Mouse (Mus musculus) CH12.LX (cell line): ENCODE measurements around the gene Ldlr. TPM values are rescaled to one million over a fixed set of nuclear protein-coding genes. Genes with fewer than 3 reads are reported as not detected.

ENCODE experiments used
- DNase-seq: peaks from one replicate; pipeline ENCODE4 v3.0.0-alpha.2; 2013; ENCODE audit errors: extremely low read depth
- H3K27ac ChIP-seq: 2 replicates; pipeline ENCODE4 v1.5.1; 2012; ENCODE audit warnings: low read depth, mild to moderate bottlenecking, control low read depth, moderate library complexity; ENCODE audit not compliant: insufficient read depth
- H3K27me3 ChIP-seq: replicated peaks from 2 replicates; pipeline ENCODE3; 2012; ENCODE audit warnings: inconsistent platforms
- H3K36me3 ChIP-seq, 2 experiments: replicated peaks in 1 of 2; 2 replicates each; pipeline versions ENCODE3 to v1.6.1; 2012; ENCODE audit warnings: inconsistent platforms in 1 of 2, low read length in 1 of 2, mild to moderate bottlenecking in 1 of 2, mixed read lengths in 1 of 2, moderate library complexity in 1 of 2; ENCODE audit not compliant: control insufficient read depth in 1 of 2, insufficient read depth in 1 of 2
- H3K4me1 ChIP-seq, 2 experiments: 2 replicates each; pipeline ENCODE4 v1.6.1; 2012; ENCODE audit warnings: inconsistent platforms in 1 of 2, moderate library complexity in 1 of 2; ENCODE audit not compliant: insufficient read depth in 2 of 2, control insufficient read depth in 1 of 2
- H3K4me2 ChIP-seq: 2 replicates; pipeline ENCODE4 v1.6.1; 2012; ENCODE audit warnings: low read depth, mild to moderate bottlenecking, control low read depth; ENCODE audit not compliant: poor library complexity, insufficient read depth, severe bottlenecking
- H3K4me3 ChIP-seq, 3 experiments: fragments of 150-350 bp in 1 of 3; sonication (generic) in 1 of 3; replicated peaks in 1 of 3; 2 replicates each; pipeline versions ENCODE3 to v1.5.1; 2011 to 2012; ENCODE audit warnings: low read depth in 2 of 3, low read length in 2 of 3, mild to moderate bottlenecking in 2 of 3, moderate library complexity in 2 of 3, control low read depth in 1 of 3, improper control_type of control experiment in 1 of 3, inconsistent platforms in 1 of 3, mixed read lengths in 1 of 3; ENCODE audit not compliant: poor library complexity in 1 of 3
- H3K79me2 ChIP-seq: replicated peaks from 2 replicates; pipeline ENCODE4 v1.6.1; 2012; ENCODE audit warnings: mild to moderate bottlenecking, moderate library complexity; ENCODE audit not compliant: control insufficient read depth, poor library complexity, insufficient read depth, severe bottlenecking; ENCODE audit errors: extremely low read depth
- H3K9ac ChIP-seq: 2 replicates; pipeline ENCODE4 v1.6.1; 2012; ENCODE audit warnings: low read depth, mild to moderate bottlenecking, control low read depth, moderate library complexity; ENCODE audit not compliant: insufficient read depth
- H3K9me3 ChIP-seq: replicated peaks from 2 replicates; pipeline ENCODE3; 2012; ENCODE audit warnings: low read length, inconsistent platforms, mixed read lengths
- MAFK ChIP-seq: IDR thresholded peaks from 2 replicates; pipeline ENCODE4 v1.6.1; 2011; ENCODE audit warnings: low read length, improper control_type of control experiment; ENCODE audit not compliant: insufficient replicate concordance
- TBP ChIP-seq: conservative IDR thresholded peaks from 2 replicates; pipeline ENCODE4 v1.6.1; 2011; ENCODE audit warnings: low read depth, low read length, improper control_type of control experiment
- dilution Hi-C: fragments of 300-500 bp; cut with MboI; formaldehyde crosslinking; loops from 2 replicates; pipeline ENCODE4 v1.14.3; 2020; ENCODE audit warnings: low sequenced_read_pairs; ENCODE audit not compliant: extremely low pct_unique_long_range_greater_than_20kb, extremely low pct_ligation_motif_present
- in situ Hi-C: fragments of 300-500 bp; cut with MboI; formaldehyde crosslinking; loops from 3 replicates; pipeline ENCODE4 v1.14.3; 2019; ENCODE audit warnings: low sequenced_read_pairs, low pct_ligation_motif_present, low pct_unique_long_range_greater_than_20kb, mixed read lengths
- polyA plus RNA-seq: library from polyadenylated mRNA; unstranded; fragments of >175 nt; gene quantifications from 2 replicates; pipeline ENCODE4 v1.2.1, GENCODE M21; 2012; ENCODE audit warnings: low read depth; ENCODE audit not compliant: insufficient read length
- total RNA-seq, 2 experiments: library from RNA; depleted of rRNA; stranded (reverse); fragments of 300-350 nt in 1 of 2; fragments of >200 nt in 1 of 2; gene quantifications; 2 replicates each; pipeline ENCODE4 v1.2.3; 2012 to 2014

The Ldlr gene
- total and polyA plus RNA-seq, 3 experiments = 24.0 to 34.7 (median 24.9) TPM

DNA sequence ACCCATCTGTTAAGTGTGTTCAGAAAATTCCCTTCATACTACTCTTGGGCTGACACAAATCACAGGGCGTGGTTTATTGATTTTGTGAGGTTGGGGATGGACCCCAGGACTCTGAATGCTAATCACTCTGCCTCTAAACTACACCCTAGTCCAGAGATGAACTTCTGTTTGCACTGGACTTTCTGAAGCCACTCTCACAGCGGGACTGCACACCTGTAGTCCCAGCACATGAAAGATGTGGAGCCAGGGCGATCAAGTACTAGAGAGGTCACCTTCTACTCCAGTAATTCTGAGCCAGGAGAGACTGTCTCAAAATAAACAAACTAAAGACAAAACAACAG, 75.7 kb downstream of the Ldlr start:
- Histone ChIP-seq H3K36me3 (peaks cover 0 to 5% of the 10 kb centered on the region in 2 experiments), H3K4me2 (peak overlapping the region; percentile 93; the same call in 1 of the 2 replicates), H3K4me3 (peak overlapping the region; percentile 58 to 66 (median 60)), H3K9ac (no peak overlapping the region), H3K27me3 (peaks cover 28% of the 10 kb centered on the region), H3K27ac (no peak overlapping the region), H3K79me2 (no peaks in the 10 kb centered on the region), H3K9me3 (no peaks in the 10 kb centered on the region), H3K4me1 (peaks cover 0 to 15% of the 10 kb centered on the region in 2 experiments; a peak in 2 of 4 replicates)
- TF ChIP-seq TBP = no peak
- TF ChIP-seq MAFK = no peak
- DNase-seq = no peak
- dilution Hi-C loops (no loop called here), in situ Hi-C loops (no loop called here)

Other genes starting within 250 kb of the Ldlr start
- 28.4 and 28.8 TPM in 2 replicates for gene Tmed1, start 213.2 kb upstream of the Ldlr start, total RNA-seq (2012; rRNA removed)
- 21.7 and 25.5 TPM in 2 replicates for gene Tmed1, start 213.2 kb upstream of the Ldlr start, total RNA-seq (2014; rRNA removed)
- gene Tmed1, start 213.2 kb upstream of the Ldlr start, polyA plus RNA-seq = 17.1 and 19.8 TPM in 2 replicates
- gene AB124611, start 197.3 kb upstream of the Ldlr start, total RNA-seq (2012; rRNA removed) = 0.46 and 0.89 TPM in 2 replicates
- 1.5 TPM in 2 replicates for gene AB124611, start 197.3 kb upstream of the Ldlr start, total RNA-seq (2014; rRNA removed)
- gene AB124611, start 197.3 kb upstream of the Ldlr start, polyA plus RNA-seq = 2.1 and 2.3 TPM in 2 replicates
- 42.2 and 46.7 TPM in 2 replicates for gene Carm1, start 176.6 kb upstream of the Ldlr start, total RNA-seq (2012; rRNA removed)
- gene Carm1, start 176.6 kb upstream of the Ldlr start, total RNA-seq (2014; rRNA removed) = 19.1 and 21.5 TPM in 2 replicates
- 98.5 and 111 TPM in 2 replicates for gene Carm1, start 176.6 kb upstream of the Ldlr start, polyA plus RNA-seq
- 12.0 and 16.0 TPM in 2 replicates for gene Timm29, start 130.8 kb upstream of the Ldlr start, total RNA-seq (2012; rRNA removed)
- 19.1 and 19.5 TPM in 2 replicates for gene Timm29, start 130.8 kb upstream of the Ldlr start, total RNA-seq (2014; rRNA removed)
- gene Timm29, start 130.8 kb upstream of the Ldlr start, polyA plus RNA-seq = 29.6 and 34.6 TPM in 2 replicates
- gene Yipf2, start 130.7 kb upstream of the Ldlr start, total RNA-seq (2012; rRNA removed) = 13.6 and 17.5 TPM in 2 replicates
- gene Yipf2, start 130.7 kb upstream of the Ldlr start, total RNA-seq (2014; rRNA removed) = 13.1 and 16.6 TPM in 2 replicates
- gene Yipf2, start 130.7 kb upstream of the Ldlr start, polyA plus RNA-seq = 17.0 and 21.2 TPM in 2 replicates
- gene Smarca4, start 107.3 kb upstream of the Ldlr start, total RNA-seq (2012; rRNA removed) = 74.3 and 78.9 TPM in 2 replicates
- 30.7 and 33.8 TPM in 2 replicates for gene Smarca4, start 107.3 kb upstream of the Ldlr start, total RNA-seq (2014; rRNA removed)
- gene Smarca4, start 107.3 kb upstream of the Ldlr start, polyA plus RNA-seq = 76.1 and 86.2 TPM in 2 replicates
- 83.2 and 91.6 TPM in 2 replicates for gene Spc24, start 36.8 kb downstream of the Ldlr start, total RNA-seq (2012; rRNA removed)
- gene Spc24, start 36.8 kb downstream of the Ldlr start, total RNA-seq (2014; rRNA removed) = 77.6 and 82.7 TPM in 2 replicates
- gene Spc24, start 36.8 kb downstream of the Ldlr start, polyA plus RNA-seq = 74.3 and 113 TPM in 2 replicates
- 1.6 and 2.3 TPM in 2 replicates for gene Kank2, start 75.3 kb downstream of the Ldlr start, total RNA-seq (2012; rRNA removed)
- 0.09 and 0.14 TPM in 2 replicates for gene Kank2, start 75.3 kb downstream of the Ldlr start, total RNA-seq (2014; rRNA removed)
- 0.60 and 0.63 TPM in 2 replicates for gene Kank2, start 75.3 kb downstream of the Ldlr start, polyA plus RNA-seq
- not detected in 2 replicates for gene Angptl8, start 112.0 kb downstream of the Ldlr start, total RNA-seq (2012; rRNA removed)
- gene Angptl8, start 112.0 kb downstream of the Ldlr start, total RNA-seq (2014; rRNA removed) = not detected in 2 replicates
- gene Angptl8, start 112.0 kb downstream of the Ldlr start, polyA plus RNA-seq = not detected in 2 replicates
- gene Dock6, start 129.2 kb downstream of the Ldlr start, total RNA-seq (2012; rRNA removed) = 3.3 and 3.4 TPM in 2 replicates
- gene Dock6, start 129.2 kb downstream of the Ldlr start, total RNA-seq (2014; rRNA removed) = 0.26 and 0.79 TPM in 2 replicates
- 3.6 TPM in 2 replicates for gene Dock6, start 129.2 kb downstream of the Ldlr start, polyA plus RNA-seq
- gene Rab3d, start 194.7 kb downstream of the Ldlr start, total RNA-seq (2012; rRNA removed) = 2.0 and 3.7 TPM in 2 replicates
- gene Rab3d, start 194.7 kb downstream of the Ldlr start, total RNA-seq (2014; rRNA removed) = 0.77 and 0.90 TPM in 2 replicates
- 0.35 and 0.91 TPM in 2 replicates for gene Rab3d, start 194.7 kb downstream of the Ldlr start, polyA plus RNA-seq
- not detected in 2 replicates for gene Ccdc159, start 204.0 kb downstream of the Ldlr start, total RNA-seq (2012; rRNA removed)
- not detected in 2 replicates for gene Ccdc159, start 204.0 kb downstream of the Ldlr start, total RNA-seq (2014; rRNA removed)
- not detected in 2 replicates for gene Ccdc159, start 204.0 kb downstream of the Ldlr start, polyA plus RNA-seq
- gene Tmem205, start 204.1 kb downstream of the Ldlr start, total RNA-seq (2012; rRNA removed) = 2.4 and 2.9 TPM in 2 replicates
- 2.4 and 2.9 TPM in 2 replicates for gene Tmem205, start 204.1 kb downstream of the Ldlr start, total RNA-seq (2014; rRNA removed)
- gene Tmem205, start 204.1 kb downstream of the Ldlr start, polyA plus RNA-seq = 0.87 and 1.6 TPM in 2 replicates
- gene Plppr2, start 213.6 kb downstream of the Ldlr start, total RNA-seq (2012; rRNA removed) = not detected in 2 replicates
- not detected in 2 replicates for gene Plppr2, start 213.6 kb downstream of the Ldlr start, total RNA-seq (2014; rRNA removed)
- not detected in 2 replicates for gene Plppr2, start 213.6 kb downstream of the Ldlr start, polyA plus RNA-seq
- 4.0 and 4.4 TPM in 2 replicates for gene Swsap1, start 232.3 kb downstream of the Ldlr start, total RNA-seq (2012; rRNA removed)
- gene Swsap1, start 232.3 kb downstream of the Ldlr start, total RNA-seq (2014; rRNA removed) = 4.1 and 4.4 TPM in 2 replicates
- gene Swsap1, start 232.3 kb downstream of the Ldlr start, polyA plus RNA-seq = 2.9 and 3.1 TPM in 2 replicates
- gene Epor, start 240.0 kb downstream of the Ldlr start, total RNA-seq (2012; rRNA removed) = 0.80 and 2.0 TPM in 2 replicates
- gene Epor, start 240.0 kb downstream of the Ldlr start, total RNA-seq (2014; rRNA removed) = not detected in 2 replicates
- gene Epor, start 240.0 kb downstream of the Ldlr start, polyA plus RNA-seq = 0.18 and 0.20 TPM in 2 replicates